Mouse (Mus musculus) cerebellum, postnatal 25 days (tissue): ENCODE data around the gene Xrn1.
"Not testable (repeated sequence)": the region's sequence is repeated elsewhere in the genome, so short reads cannot be mapped to it uniquely, and the experiment has no call there.

Experiments used
- DNase-seq, 2 experiments: peaks; one replicate each; pipeline ENCODE4 v3.0.0; 2021; ENCODE audit warnings: mixed read lengths in 2 of 2

Gene Xrn1

GRCm38 (mm10) chr9:96054878-96055277 lies 100.3 kb downstream of the Xrn1 start:
- DNase-seq, result no peak

- no peak for DNase-seq
Observed at GRCm38 (mm10) chr9:96056417-96057223, 102.1 kb downstream of the Xrn1 start.

GRCm38 (mm10) chr9:96063083-96063802 lies 108.7 kb downstream of the Xrn1 start:
- no peak for DNase-seq

- no peak for DNase-seq
Observed at GRCm38 (mm10) chr9:96063803-96064475, 109.4 kb downstream of the Xrn1 start.

GRCm38 (mm10) chr9:96067507-96067906 lies 112.9 kb downstream of the Xrn1 start:
- DNase-seq, result no peak

DNA sequence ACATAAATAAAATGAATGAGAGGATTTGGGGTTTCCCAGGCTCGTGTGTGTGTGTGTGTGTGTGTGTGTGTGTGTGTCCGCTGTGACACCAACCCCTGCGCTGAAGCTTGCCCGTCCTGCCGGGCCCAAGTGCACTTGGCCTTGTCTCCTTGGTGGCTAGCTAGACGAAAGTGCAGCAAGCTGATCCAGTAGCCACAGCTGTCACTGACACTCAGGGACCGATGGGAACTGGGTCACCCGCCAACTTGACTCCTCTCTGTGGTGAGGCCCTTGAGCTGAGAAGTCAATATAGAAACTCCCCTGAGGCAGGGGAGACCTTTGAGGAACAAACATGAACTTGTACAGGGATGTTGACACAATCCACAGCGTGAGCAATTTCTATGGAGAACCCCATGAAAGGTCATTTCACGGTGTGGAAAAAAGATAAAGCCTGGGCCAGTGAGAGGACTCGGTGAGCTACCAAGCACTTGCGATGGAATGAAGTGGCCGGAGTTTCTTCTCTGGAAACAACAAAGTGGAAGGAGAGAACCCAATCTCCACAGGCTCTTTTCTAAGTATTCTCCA lies 124.3 kb downstream of the Xrn1 start:
- DNase-seq, result no peak

DNA sequence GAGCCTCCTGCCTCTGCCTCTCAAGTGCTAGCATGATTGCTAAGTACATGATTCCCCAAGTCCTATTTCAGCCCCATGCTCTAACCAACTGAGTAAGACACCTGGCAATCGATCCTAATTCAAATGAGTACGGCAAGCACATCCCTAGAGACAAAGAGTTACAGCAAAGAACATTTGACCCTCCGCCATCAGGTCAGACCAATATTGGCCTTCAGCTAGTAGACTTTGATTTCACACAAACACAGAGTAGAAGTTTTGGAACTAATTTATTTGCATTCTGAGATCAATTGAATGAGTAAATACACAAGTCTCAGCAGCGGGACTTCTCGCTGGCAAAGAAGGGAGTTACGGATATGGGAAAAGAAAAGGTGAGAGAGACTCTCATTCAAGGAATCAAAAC lies 130.7 kb downstream of the Xrn1 start:
- no peak for DNase-seq

DNA sequence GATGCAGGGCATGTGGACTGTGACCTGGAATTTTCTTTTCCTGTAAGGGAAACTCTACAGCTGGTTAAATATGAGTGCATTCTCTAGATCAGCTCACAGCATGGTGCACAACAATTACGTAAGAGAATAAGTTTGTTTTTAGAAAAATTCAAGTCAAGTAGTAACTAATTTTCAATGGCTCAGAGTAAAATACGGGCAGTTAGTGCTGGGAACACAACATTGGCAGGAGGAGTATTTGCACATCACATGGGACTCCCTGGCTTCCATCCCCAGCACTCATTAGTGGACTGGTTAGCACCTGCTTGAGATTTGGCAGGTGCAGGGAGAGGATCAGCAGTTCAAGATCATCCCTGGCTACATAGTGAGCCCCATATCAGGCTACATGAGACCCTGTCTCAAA lies 133.1 kb downstream of the Xrn1 start:
- DNase-seq, result no peak

GRCm38 (mm10) chr9:96088456-96088855 lies 133.9 kb downstream of the Xrn1 start:
- not testable (repeated sequence) for DNase-seq

GRCm38 (mm10) chr9:96092637-96093036 lies 138.1 kb downstream of the Xrn1 start:
- DNase-seq, result not testable (repeated sequence)

DNA sequence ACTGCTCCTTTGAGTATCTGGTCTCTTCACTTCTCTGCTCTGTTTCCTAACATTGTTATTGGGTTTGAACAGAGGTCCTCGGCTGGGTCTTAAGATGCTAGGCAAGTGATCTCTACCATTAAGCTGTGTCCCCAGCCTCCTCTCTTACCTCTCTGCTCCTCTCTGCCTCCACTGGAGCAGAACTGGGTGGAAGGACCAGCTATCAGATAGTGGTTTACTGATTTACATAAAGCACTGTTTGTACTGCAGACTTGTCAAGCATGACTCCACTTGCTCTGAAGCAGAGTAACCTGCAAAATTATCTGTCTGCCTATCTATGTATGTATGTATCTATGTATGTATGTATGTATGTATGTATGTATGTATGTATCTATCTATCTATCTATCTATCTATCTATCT lies 138.7 kb downstream of the Xrn1 start:
- DNase-seq, result no peak

- DNase-seq, result no peak
Observed at GRCm38 (mm10) chr9:96094341-96094740, 139.8 kb downstream of the Xrn1 start.

GRCm38 (mm10) chr9:96095192-96095591 lies 140.6 kb downstream of the Xrn1 start:
- DNase-seq, result no peak

GRCm38 (mm10) chr9:96102846-96103245 lies 148.3 kb downstream of the Xrn1 start:
- no peak for DNase-seq
